Mouse (Mus musculus) forebrain, embryonic 15.5 days (tissue): ENCODE results near the gene Triobp. TPM values are rescaled to one million over a fixed set of nuclear protein-coding genes. Genes with fewer than 3 reads are reported as not detected.
"Not testable (repeated sequence)": the region's sequence is repeated elsewhere in the genome, so short reads cannot be mapped to it uniquely, and the experiment has no call there.

ENCODE experiments used
- ATAC-seq: fragments of 200-750 bp; cut with Nextera tagmentation; replicated peaks from 2 replicates; pipeline ENCODE4 v1.8.0; 2017; ENCODE audit warnings: mild to moderate bottlenecking, moderate TSS enrichment, moderate library complexity
- H3K27ac ChIP-seq: fragments of 300-500 bp; sonication (generic); replicated peaks from 2 replicates; pipeline ENCODE4 v1.5.1; 2015; ENCODE audit warnings: mild to moderate bottlenecking, inconsistent platforms
- H3K27me3 ChIP-seq: fragments of 300-500 bp; sonication (generic); 2 replicates; pipeline ENCODE4 v1.6.1; 2015; ENCODE audit warnings: inconsistent platforms
- H3K36me3 ChIP-seq: fragments of 300-500 bp; sonication (generic); 2 replicates; pipeline ENCODE4 v1.6.1; 2015; ENCODE audit warnings: mild to moderate bottlenecking, inconsistent platforms
- H3K4me1 ChIP-seq: fragments of 300-500 bp; sonication (generic); 2 replicates; pipeline ENCODE4 v1.6.1; 2015; ENCODE audit warnings: inconsistent platforms
- H3K4me2 ChIP-seq: fragments of 300-500 bp; sonication (generic); replicated peaks from 2 replicates; pipeline ENCODE4 v1.6.1; 2015; ENCODE audit warnings: mild to moderate bottlenecking, inconsistent platforms
- H3K4me3 ChIP-seq: fragments of 300-500 bp; sonication (generic); 2 replicates; pipeline ENCODE4 v1.5.1; 2015; ENCODE audit warnings: mild to moderate bottlenecking, inconsistent platforms
- H3K9ac ChIP-seq: fragments of 300-500 bp; sonication (generic); replicated peaks from 2 replicates; pipeline ENCODE4 v1.6.1; 2015; ENCODE audit warnings: mild to moderate bottlenecking, inconsistent platforms
- H3K9me3 ChIP-seq: fragments of 300-500 bp; sonication (generic); 2 replicates; pipeline ENCODE4 v1.6.1; 2016; ENCODE audit warnings: inconsistent platforms
- WGBS: fragments of 180-500 bp; shearing (Covaris S2); methylation state at CpG from one replicate; pipeline ENCODE4 v1.1.7; 2015; ENCODE audit warnings: mixed read lengths; 5-methylcytosine and 5-hydroxymethylcytosine counted together
- polyA plus RNA-seq: library from polyadenylated mRNA; unstranded; fragments of >200 nt; fragmentation: Nextera tagmentation; extraction: Ambion mirVana; gene quantifications from 2 replicates; pipeline ENCODE4 v1.2.1, GENCODE M21; 2015

The Triobp gene
- polyA plus RNA-seq, 1 experiment from 2014 or later = 43.3 TPM

GRCm38 (mm10) chr15:79007836-79008235 lies 60.3 kb downstream of the Triobp start:
- H3K4me2 ChIP-seq, H3K4me1 ChIP-seq, H3K27me3 ChIP-seq, H3K27ac ChIP-seq, H3K9ac ChIP-seq, H3K4me3 ChIP-seq, ATAC-seq, H3K9me3 ChIP-seq: not testable (repeated sequence)
- peaks cover 30% of the 10 kb centered on the region for H3K36me3 ChIP-seq
- WGBS = 85% methylated on average over 6 of the region's 6 CpGs

GRCm38 (mm10) chr15:79009734-79010133 lies 62.2 kb downstream of the Triobp start:
- no peaks in the 10 kb centered on the region for H3K27me3 ChIP-seq
- peaks cover 9% of the 10 kb centered on the region; the same call in 1 of the 2 replicates for H3K4me1 ChIP-seq
- H3K9me3 ChIP-seq = no peaks in the 10 kb centered on the region
- no peak overlapping the region for H3K9ac ChIP-seq
- H3K36me3 ChIP-seq = peaks cover 12% of the 10 kb centered on the region; the same call in 1 of the 2 replicates
- no peak overlapping the region for H3K4me2 ChIP-seq
- 85% methylated on average over 5 of the region's 5 CpGs for WGBS
- no peak overlapping the region for H3K4me3 ChIP-seq
- ATAC-seq = no peak
- no peak overlapping the region for H3K27ac ChIP-seq

- Histone ChIP-seq H3K4me3 (no peak overlapping the region), H3K9me3 (no peaks in the 10 kb centered on the region), H3K27ac (no peak overlapping the region), H3K36me3 (peaks cover 3% of the 10 kb centered on the region; the same call in 1 of the 2 replicates), H3K4me2 (no peak overlapping the region), H3K27me3 (no peaks in the 10 kb centered on the region), H3K4me1 (peaks cover 9% of the 10 kb centered on the region; the same call in 1 of the 2 replicates), H3K9ac (no peak overlapping the region)
- ATAC-seq = no peak
- WGBS = 57% methylated on average over 10 of the region's 10 CpGs
Measured at GRCm38 (mm10) chr15:79011550-79011949, 64.0 kb downstream of the Triobp start.

- no peaks in the 10 kb centered on the region for H3K9me3 ChIP-seq
- H3K36me3 ChIP-seq = no peaks in the 10 kb centered on the region
- 0 out of 2 replicates have a peak, but pooled peaks have one; percentile 43 for ATAC-seq
- no peak overlapping the region for H3K4me2 ChIP-seq
- H3K4me1 ChIP-seq = peaks cover 9% of the 10 kb centered on the region; the same call in 1 of the 2 replicates
- peak overlapping the region; percentile 14; the same call in 1 of the 2 replicates for H3K27ac ChIP-seq
- H3K4me3 ChIP-seq = no peak overlapping the region
- no peak overlapping the region for H3K9ac ChIP-seq
- 55% methylated on average over 7 of the region's 7 CpGs for whole genome bisulfite sequencing
- H3K27me3 ChIP-seq = no peaks in the 10 kb centered on the region
Measured at GRCm38 (mm10) chr15:79013382-79013781, 65.9 kb downstream of the Triobp start.

- no peaks in the 10 kb centered on the region for H3K36me3 ChIP-seq
- H3K4me2 ChIP-seq = no peak overlapping the region
- H3K27me3 ChIP-seq = no peaks in the 10 kb centered on the region
- no peak overlapping the region for H3K4me3 ChIP-seq
- H3K9ac ChIP-seq = no peak overlapping the region
- WGBS = 38% methylated on average over 4 of the region's 4 CpGs
- H3K27ac ChIP-seq = no peak overlapping the region
- H3K9me3 ChIP-seq = no peaks in the 10 kb centered on the region
- peaks cover 7% of the 10 kb centered on the region; the same call in 1 of the 2 replicates for H3K4me1 ChIP-seq
- no peak for ATAC-seq
Measured at GRCm38 (mm10) chr15:79018191-79018590, 70.7 kb downstream of the Triobp start.

- Histone ChIP-seq H3K36me3 (no peaks in the 10 kb centered on the region), H3K4me1 (no peaks in the 10 kb centered on the region), H3K4me2 (no peak overlapping the region), H3K9ac (no peak overlapping the region; the same call in 1 of the 2 replicates), H3K27ac (no peak overlapping the region), H3K27me3 (no peaks in the 10 kb centered on the region), H3K9me3 (no peaks in the 10 kb centered on the region), H3K4me3 (no peak overlapping the region)
- ATAC-seq = no peak
- WGBS = 64% methylated on average over 3 of the region's 3 CpGs
Measured at GRCm38 (mm10) chr15:79018886-79019285, 71.4 kb downstream of the Triobp start.

GRCm38 (mm10) chr15:79022671-79023230 lies 75.2 kb downstream of the Triobp start:
- no peaks in the 10 kb centered on the region for H3K27me3 ChIP-seq
- no peak for ATAC-seq
- 68% methylated on average over 10 of the region's 10 CpGs for WGBS
- H3K27ac ChIP-seq = no peak overlapping the region
- H3K4me3 ChIP-seq = no peak overlapping the region
- H3K4me2 ChIP-seq = no peak overlapping the region
- peaks cover 22% of the 10 kb centered on the region for H3K4me1 ChIP-seq
- H3K36me3 ChIP-seq = no peaks in the 10 kb centered on the region
- no peak overlapping the region for H3K9ac ChIP-seq
- H3K9me3 ChIP-seq = no peaks in the 10 kb centered on the region

- Histone ChIP-seq H3K27ac (no peak overlapping the region), H3K36me3 (no peaks in the 10 kb centered on the region), H3K9ac (no peak overlapping the region), H3K9me3 (no peaks in the 10 kb centered on the region), H3K4me1 (peaks cover 23% of the 10 kb centered on the region), H3K4me2 (no peak overlapping the region), H3K27me3 (no peaks in the 10 kb centered on the region), H3K4me3 (no peak overlapping the region)
- no peak for ATAC-seq
- 100% methylated on average over 1 of the region's 1 CpGs for WGBS
Measured at GRCm38 (mm10) chr15:79023366-79023765, 75.8 kb downstream of the Triobp start.

- Histone ChIP-seq H3K4me3 (peak overlapping the region; percentile 25), H3K9ac (no peak overlapping the region; the same call in 1 of the 2 replicates), H3K27ac (no peak overlapping the region), H3K36me3 (no peaks in the 10 kb centered on the region), H3K4me2 (peak overlapping the region; percentile 34), H3K4me1 (peaks cover 36% of the 10 kb centered on the region), H3K9me3 (no peaks in the 10 kb centered on the region), H3K27me3 (no peaks in the 10 kb centered on the region)
- no peak for ATAC-seq
- 9% methylated on average over 16 of the region's 18 CpGs for whole genome bisulfite sequencing
Measured at GRCm38 (mm10) chr15:79025687-79026308, 78.3 kb downstream of the Triobp start.

GRCm38 (mm10) chr15:79026511-79027290 lies 79.2 kb downstream of the Triobp start:
- Histone ChIP-seq H3K4me2 (peak overlapping the region; percentile 96), H3K4me3 (peak overlapping the region; percentile 83)

GRCm38 (mm10) chr15:79027291-79028205 lies 80.0 kb downstream of the Triobp start:
- Histone ChIP-seq H3K4me1 (peaks cover 52% of the 10 kb centered on the region), H3K4me3 (peak overlapping the region; percentile 83), H3K36me3 (no peaks in the 10 kb centered on the region), H3K4me2 (peak overlapping the region; percentile 96), H3K9ac (peak overlapping the region; percentile 83), H3K27me3 (no peaks in the 10 kb centered on the region), H3K27ac (peak overlapping the region; percentile 94), H3K9me3 (no peaks in the 10 kb centered on the region)
- 5% methylated on average over 44 of the region's 46 CpGs for WGBS
- 0 out of 2 replicates have a peak, but pooled peaks have one; percentile 11 for ATAC-seq

More at GRCm38 (mm10) chr15:79026511-79027290, 79.2 kb downstream of the Triobp start:
- Histone ChIP-seq H3K27me3 (no peaks in the 10 kb centered on the region), H3K9ac (peak overlapping the region; percentile 83; the same call in 1 of the 2 replicates), H3K4me1 (peaks cover 45% of the 10 kb centered on the region), H3K27ac (peak overlapping the region; percentile 94; the same call in 1 of the 2 replicates), H3K36me3 (no peaks in the 10 kb centered on the region), H3K9me3 (no peaks in the 10 kb centered on the region)
- WGBS = 35% methylated on average over 14 of the region's 14 CpGs
- ATAC-seq = no peak
